Mouse (Mus musculus) lung, adult 18-20 months (tissue): ENCODE measurements around the gene Etl4.
"Not testable (repeated sequence)": the region's sequence is repeated elsewhere in the genome, so short reads cannot be mapped to it uniquely, and the experiment has no call there.

Source experiments
- DNase-seq, 2 experiments: peaks; one replicate each; pipeline ENCODE4 v3.0.0; 2022; ENCODE audit warnings: mixed read lengths in 2 of 2

Gene Etl4

DNA sequence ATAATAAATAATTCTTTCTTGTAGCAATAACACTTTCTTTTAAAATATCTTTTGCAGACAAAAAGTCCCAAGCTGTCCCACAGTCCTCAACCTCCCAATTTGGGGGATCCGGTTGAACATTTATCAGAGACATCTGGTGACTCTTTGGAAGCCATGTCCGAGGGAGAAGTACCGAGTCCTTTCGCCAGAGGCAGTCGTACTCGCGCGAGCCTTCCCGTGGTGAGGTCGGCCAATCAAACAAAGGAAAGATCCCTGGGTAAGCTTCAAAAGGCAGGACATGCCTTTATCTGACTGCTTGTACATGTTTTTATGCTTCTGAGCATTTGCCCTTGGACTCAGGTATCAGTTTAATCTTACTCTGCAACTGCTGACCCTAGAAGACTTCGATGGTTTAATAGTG, 752.3 kb downstream of the Etl4 start:
- DNase-seq = no peak

DNA sequence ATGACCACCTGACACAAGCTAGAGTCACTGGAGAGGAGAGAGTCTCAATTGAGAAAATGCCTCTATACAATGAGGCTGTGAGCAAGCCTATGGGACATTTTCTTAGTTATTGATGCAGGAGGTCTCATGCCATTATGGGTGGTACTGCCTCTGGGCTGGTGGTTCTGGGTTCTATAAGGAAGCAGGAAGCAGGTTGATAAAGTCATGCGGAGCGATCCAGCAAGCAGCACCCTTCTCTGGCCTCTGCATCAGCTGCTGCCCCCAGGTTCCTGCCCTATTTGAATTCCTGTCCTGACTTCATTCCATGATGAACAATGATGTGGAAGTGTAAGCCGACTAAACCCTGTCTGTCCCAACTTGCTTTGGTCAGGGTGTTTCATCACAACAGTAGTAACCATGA, 753.1 kb downstream of the Etl4 start:
- DNase-seq = no peak

DNA sequence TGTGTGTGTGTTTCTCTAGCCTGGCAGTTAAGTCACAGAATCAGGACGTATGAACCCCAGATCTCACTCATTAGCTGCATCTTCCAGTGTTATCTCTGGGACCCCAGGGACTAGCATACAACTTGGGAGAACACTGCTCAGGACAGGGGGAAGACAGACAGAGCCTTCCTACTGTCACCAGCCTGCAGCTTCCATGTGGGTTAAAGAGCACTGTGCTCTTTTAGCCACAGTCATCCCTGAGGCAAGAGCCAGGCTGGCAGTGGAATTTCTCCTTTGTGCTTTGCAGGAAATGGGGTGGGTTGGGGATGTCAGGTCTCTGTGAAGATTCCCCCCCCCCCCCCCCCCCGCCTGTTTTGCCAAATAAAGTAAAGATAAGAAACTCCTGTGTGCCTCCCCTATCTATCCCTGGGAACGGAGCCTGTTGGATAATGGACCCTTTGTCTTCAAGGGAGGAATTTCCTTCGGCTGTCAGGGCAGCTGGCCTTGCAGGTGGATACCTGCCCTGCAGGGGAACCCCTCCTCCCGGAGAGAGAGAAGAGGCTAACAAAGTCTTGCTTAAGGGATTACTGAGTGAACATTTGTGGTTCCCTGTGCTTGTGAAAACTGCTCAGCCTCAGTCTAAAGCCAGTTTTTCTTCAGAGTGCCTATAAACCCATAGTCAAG, 755.9 kb downstream of the Etl4 start:
- no peak for DNase-seq

DNA sequence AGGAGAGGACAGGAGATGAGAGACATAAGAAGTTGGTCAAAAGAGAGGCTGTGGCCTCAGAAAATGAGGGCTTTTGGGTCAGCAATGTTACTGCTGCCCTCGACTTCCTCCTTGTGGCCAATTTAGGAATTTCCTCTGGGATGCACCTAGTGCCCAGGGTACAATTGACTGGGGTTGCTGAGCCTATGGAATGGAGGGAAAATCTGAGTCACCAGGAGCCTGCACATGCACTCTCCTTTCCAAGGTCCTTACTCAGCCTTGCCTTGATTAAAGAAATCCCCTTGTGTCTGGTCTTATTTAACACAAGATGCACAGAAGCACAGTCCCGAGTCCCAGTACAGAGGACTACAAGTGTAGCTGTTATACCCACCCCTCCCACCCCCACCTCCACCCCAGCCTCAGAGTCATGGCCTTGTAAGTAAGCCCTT, 756.5 kb downstream of the Etl4 start:
- DNase-seq = peak; percentile 33 to 56

DNA sequence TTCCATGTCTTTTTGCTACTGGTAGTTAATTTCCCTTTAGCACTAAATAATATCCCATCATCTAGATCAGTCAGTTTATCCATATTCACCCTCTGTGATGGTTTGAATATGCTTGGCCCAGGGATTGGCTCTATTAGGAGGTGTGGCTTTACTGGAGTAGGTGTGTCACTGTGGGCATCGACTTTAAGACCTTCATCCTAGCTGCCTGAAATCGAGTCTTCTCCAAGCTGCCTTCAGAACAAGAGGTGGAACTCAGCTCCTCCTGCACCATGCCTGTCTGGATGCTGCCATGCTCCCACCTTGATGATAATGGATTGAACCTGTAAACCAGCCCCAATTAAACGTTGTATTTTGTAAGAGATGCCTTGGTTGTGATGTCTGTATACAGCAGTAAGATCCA, 758.3 kb downstream of the Etl4 start:
- no peak for DNase-seq

DNA sequence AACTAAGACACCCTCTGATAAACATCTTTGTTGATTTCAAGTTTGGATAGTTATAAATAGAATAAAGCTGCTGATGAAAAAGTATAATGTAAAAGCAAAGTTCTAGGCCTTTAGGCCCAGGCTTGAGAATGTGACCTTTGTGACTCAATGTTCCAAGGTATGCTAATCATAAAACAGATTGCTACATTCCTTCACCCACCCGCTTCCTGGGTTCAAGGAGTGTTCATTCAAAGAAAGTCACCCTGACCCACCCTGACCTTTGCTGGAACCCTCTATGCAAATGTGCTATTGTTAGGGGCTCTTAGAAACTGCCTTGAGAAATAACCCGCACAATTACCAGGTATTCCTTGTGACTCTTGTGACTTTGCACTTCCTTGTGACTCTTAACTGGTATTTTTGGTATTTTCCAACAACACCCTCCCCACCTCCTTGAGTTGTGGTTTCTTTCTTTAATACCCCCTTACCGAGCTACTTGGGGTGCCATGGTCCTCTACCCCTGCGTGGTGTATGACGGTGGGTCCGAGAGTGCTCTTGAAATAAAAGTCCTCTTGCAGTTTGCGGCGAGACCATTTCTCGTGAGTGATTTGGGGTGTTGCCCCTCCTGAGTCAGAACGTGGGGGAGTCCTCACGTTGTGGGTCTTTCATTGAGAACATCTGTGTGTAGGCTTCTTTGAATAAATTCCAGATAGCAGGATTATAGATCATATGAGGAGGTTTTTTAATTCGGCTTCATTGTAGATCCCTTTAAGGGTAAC, 758.9 kb downstream of the Etl4 start:
- DNase-seq = peak in 1 of 2 experiments; percentile 41

DNA sequence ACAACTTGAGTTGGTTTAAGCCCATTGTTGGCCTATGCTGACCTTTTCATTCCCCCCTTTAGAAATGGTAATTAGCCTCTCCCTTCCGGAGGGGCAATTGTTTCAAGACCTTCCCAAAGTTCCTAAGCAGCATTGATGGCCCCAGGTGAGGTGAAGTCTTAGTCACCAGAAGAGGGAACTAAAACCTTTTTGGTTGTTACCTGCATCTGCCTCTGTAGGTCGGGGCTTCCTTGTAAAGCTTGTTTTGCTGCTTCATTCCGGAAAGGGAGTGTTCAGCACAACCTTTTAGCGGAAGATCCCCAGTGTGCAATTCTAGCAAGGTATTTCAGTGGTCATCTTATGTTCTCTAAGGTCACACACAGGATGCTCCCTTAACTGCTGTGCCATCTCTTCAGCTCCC, 759.8 kb downstream of the Etl4 start:
- DNase-seq = no peak

DNA sequence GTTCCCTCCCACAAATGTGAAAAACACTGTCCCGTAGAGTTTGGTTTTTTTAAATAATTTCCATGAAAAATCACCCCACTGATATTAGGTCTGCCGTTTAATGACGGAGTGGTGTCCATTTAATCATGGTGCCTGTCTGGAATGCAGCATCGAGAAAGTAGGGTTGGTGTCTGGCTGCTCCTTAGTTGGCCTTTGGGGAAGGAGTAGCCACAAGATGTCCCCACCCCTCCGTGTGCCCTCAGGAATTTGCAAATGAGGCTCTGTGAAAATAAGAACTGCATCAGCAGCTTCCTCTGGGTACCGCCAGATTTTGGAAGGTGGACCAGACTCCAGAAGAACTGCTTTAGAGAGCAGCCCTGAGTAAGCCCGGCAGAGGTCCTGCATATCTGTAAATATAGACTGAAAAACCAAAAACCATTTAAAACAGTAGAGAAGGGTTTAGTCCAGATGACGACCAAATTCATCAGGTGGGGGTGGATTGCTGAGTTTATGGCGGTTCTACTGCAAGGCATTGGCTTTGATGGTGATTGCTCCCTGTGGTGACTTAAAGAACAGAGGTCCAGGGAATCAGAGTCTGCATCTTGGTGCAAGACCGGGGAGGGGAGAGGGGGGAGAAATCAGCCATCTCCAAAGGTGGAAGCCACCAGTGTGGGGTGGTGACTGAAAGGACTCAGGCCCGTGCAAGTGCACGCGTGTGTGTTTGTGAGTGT, 762.1 kb downstream of the Etl4 start:
- DNase-seq = no peak

DNA sequence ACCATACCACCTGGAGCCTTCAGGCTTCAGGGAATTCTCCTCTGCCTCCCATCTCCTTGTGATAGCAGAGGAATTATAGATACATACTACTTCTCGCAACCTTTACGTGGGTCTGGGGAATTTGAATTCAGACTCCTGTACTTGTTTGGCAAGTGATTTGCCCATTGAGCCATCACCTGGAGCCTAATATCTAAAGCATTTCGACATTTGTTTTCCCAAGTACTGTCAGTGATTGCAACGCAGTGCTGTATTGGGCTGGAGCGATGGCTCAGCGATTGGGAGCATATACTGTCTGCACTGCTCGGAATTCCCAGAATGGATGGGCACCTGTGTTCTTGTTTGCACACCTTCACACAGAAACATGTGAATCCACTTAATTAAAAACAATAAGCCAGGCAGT, 762.7 kb downstream of the Etl4 start:
- DNase-seq = no peak

DNA sequence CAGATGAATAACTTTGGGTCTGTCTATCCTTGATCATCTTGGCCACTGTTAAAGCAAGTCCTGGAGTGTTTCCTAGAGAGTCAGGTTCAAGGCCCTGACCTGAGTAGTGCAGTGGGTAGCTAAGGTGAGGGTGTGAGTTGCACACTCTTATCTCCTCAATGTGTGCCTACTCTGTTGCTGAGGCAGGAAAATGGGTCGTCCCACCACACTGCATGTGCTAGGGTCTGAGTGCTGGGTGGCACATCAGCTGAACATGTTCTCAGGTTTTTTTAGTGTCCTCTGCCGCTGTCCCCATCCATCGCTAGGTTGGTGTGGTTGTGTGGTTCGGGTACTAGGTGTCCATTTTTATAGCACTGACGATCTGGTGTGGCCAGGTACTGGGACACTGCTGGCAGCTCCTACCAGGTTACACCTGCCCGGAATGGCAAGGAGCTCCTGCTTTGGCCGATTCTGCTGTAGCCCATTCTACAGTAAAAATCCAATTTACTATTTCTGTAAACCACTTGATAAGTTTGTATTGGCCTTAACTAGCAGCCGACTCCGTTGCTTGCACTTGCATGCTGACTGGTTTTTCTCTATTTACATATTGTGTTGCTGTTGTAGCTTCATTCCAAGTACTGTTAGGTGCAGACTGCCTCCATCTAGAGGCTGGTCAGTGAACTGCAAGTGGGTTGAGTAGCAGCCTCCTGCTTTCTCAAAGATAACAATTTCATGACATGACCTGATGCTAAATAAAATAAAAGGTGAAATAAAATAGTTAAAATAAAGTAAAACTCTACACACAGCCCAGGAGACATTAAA, 763.4 kb downstream of the Etl4 start:
- DNase-seq = peak; percentile 54 to 60

DNA sequence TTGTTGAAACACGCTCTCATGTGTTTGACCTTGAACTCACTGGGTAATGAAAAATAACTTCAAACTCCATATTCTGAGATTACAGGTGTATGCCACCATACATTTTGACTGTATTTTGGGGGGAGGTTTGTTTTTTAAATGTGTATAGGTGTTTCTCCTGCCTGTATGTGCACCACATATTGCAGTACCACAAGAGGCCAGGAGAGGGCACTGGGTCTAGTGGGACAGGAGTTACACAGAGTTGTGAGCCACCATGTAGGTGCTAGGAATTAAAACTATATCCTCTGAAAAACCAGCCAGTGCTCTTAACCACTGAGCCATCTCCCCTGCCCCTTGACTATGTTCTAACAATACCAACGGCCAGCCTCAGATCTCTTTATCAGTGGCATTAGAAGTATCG, 766.8 kb downstream of the Etl4 start:
- no peak for DNase-seq

DNA sequence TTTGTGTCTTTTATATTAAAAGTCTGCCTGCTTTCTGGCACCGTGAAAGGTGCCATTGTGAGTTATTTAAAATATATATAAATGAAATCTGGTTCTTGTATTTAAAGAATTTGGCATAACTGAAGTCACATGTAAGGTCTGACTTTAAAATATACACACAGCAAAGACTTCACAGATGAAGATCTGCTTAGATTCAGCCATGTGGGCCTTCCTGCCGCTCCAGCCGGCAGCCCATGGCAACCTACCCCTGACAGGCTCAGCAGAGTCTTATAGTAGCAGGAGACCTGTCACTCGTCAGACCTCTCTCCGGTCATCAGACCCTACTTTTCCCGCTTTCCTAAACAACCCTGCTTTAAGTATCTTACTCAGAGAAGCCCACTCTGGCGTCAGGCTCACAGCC, 769.2 kb downstream of the Etl4 start:
- DNase-seq = no peak

DNA sequence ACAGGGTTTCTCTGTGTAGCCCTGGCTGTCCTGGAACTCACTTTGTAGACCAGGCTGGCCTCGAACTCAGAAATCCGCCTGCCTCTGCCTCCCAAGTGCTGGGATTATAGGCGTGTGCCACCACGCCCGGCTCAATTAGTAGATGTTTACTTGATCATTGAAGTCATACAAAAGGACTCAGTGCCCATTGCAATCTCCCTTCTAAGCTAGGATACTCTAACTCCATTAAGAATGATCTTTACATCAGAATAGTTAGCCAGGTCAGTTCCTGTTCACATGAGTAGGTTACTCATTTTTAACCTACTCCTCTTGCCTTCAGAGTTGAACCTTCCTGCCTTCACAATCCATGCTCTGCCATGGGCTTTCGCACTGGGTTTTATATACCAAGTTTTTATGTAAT, 772.6 kb downstream of the Etl4 start:
- DNase-seq = not testable (repeated sequence)

DNA sequence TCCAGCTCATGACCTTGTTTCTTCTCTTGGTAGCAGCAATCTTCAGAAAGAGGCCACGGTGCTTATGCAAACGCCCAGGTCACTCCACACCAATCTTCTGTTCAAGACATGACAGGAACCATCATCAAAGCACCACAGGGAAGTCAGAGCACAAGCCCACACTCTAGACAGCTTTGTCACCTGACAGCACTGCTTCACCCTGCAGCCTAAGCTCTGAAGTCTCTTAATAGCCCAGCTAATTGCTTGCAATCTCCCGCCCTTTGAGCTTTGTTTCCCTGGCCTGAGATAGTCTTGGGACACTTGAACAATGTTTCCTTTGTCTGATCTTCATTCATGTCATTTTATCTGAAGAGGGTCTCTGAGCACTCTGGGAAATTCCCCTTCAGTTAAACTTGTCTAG, 779.8 kb downstream of the Etl4 start:
- DNase-seq = no peak

DNA sequence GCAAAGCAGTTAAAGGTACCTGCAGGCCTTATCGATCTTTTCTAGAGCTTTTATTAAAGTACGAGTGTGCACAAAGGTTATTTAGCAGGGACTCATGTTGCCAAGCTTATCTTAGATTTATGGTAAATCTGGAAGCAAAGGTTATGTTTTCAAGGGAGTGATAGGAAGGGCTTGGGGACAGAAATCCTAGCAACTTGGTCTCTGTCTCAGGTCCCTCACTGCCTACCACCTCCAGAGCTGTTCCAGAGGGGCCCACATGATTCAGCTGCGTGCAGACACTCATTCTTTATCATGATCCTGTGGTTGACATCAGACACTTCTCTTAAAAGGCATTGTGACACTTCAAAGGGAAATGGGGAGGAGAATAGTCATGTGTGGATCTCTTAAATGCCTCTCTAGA, 783.3 kb downstream of the Etl4 start:
- no peak for DNase-seq

DNA sequence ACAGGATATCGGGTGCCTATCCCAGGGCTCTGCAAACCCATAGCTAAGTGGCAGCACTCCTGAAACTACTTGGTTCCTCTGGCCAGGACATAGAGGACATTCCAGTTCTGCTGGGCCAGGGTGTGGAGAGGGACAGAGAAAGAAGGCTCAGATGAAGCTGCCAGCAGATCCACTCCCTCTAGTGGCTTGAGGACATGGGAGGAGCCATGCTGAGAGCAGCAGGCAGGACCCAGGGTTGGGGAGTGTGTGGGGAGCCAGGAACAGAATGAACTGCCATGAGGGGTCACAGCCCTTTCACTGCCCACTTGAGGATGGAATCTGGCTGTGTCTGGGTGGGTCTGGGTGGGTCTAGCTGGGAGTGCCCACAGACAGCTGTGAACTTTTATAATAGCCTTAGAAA, 784.2 kb downstream of the Etl4 start:
- peak; percentile 19 to 55 for DNase-seq

DNA sequence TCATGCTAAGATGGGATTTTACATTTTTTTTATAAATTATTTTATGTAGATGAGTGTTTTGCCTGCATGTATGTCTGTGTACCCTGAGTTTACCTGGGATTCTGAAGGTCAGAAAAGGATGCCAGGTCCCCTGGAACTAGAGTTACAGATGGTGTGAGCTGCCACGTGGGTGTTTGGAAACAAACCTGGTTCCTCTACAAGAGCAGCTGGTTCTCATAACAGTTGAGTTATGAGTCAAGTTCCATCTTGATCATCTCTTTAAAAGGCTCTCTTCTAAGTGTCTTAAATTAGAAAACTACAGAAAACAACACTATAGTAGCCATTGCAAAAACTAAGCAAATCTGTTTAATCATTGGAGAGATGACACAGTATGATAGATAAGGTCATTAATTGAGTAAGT, 788.1 kb downstream of the Etl4 start:
- no peak for DNase-seq

DNA sequence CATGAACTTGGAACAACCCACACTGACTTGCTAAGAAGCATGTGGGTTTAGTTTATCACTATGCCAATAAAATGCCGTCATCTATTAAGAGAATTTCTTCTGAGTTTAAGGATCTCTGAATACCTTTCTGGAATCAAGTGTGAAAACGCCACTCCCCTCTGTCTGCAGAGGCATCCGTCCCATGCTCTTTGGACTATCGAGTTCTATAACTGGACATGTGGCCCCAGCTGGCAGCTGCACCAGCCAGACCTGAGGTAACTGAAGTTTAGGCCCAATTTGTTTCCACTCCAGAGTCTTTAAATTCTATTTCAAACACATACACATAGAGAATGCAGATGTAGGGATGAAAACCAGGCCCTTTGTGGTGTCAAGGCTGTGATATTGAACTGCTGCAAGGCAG, 795.5 kb downstream of the Etl4 start:
- no peak for DNase-seq

DNA sequence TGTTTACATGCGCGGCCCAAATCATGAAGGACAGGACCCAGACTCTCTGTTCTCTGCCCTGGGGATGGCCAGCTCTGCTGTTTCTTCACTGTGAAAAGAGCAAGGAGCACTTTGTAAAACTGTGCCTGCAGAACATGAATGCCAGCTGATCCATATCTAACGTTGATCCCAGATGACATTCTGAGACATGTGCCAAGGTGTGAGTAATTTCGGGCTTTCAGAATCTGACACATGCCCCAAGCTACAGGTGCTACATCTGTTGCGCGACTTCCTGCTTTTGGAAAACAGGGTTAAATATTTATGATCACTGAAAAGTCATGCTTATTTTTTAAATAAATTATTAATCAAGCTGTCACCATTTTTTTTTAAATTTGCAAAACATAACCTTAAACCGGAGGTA, 801.0 kb downstream of the Etl4 start:
- DNase-seq = no peak

DNA sequence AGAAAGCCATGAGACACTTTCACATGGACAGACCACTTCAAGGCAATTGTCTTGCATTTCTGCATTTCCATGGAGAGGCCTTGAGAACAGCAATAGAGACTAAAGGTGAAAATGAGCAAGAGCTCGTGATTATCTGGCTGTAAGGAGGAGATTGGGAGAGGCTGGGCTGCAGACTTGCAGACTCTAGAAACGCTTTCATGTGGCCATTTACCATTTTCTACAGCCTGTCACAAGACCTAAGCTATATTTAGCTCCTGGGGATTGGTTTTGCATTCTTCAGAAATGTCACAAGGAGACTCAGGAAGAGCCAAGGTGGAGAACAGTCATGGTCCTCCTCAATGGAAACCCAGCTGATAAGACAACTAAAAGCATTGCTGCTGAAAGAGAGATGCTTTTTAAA, 801.4 kb downstream of the Etl4 start:
- DNase-seq = no peak

DNA sequence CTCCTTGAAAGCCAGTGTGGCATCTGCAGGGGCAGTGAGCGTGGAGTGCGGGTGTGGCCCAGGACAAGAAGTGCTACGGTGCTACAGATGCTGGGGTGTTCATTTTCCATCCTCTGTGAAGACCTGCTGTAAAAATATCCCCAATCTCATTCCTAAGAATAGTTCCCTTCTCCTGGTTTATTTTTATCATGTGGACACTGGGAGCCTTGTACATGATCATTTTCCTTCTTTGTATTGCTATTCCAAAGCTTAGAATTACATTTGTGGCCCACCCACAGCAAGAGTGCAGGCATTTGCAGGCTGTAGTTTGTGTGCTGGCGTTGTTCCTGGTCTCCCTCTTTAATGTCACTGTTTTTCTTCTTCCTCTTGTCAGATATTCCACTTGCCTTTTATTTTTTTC, 809.5 kb downstream of the Etl4 start:
- DNase-seq = no peak

DNA sequence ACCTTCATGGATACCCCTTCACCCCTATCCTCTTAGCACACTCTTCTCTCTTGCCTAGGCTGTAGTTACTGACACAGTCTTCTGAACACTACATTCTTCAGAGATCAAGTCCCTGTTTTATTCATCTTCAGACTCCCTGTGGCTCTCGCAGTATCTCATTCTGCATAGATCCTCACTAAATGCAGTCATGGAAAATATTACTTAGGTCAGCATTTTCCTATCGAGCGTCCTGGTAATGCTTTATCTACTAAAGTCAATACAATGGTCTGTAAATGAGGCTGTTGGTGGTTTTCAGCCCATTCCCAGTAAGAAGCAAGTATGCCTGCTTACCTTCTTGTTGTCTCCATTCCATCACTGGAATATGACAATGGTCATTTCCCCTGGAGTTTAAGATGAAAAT, 811.5 kb downstream of the Etl4 start:
- no peak for DNase-seq
